Mouse (Mus musculus): ENCODE results near the gene Cd72. TPM values are rescaled to one million over a fixed set of nuclear protein-coding genes. Genes with fewer than 3 reads are reported as not detected.

Cd72 gene
- polyA plus RNA-seq, 1 experiment from 2014 or later: 3.9 TPM

- H3K27ac ChIP-seq: peak overlapping the region; percentile 95
- no peaks in the 10 kb centered on the region for H3K27me3 ChIP-seq
- H3K4me2 ChIP-seq: peak overlapping the region; percentile 79
- peak overlapping the region; percentile 98 for H3K9ac ChIP-seq
- peaks cover 16% of the 10 kb centered on the region for H3K4me1 ChIP-seq
- H3K4me3 ChIP-seq: peak overlapping the region; percentile 88
- H3K9me3 ChIP-seq (replicated peaks): no peaks in the 10 kb centered on the region
- WGBS: under 1% methylated on average over 64 of the region's 88 CpGs
- ATAC-seq: peak; percentile 77
- peaks cover 33% of the 10 kb centered on the region for H3K36me3 ChIP-seq (ENCODE audit: poor library complexity, severe bottlenecking)
Observed at GRCm38 (mm10) chr4:43442456-43443361, 11.7 kb downstream of the Cd72 start.

- Histone ChIP-seq H3K4me3 (peak overlapping the region; percentile 88), H3K9ac (peak overlapping the region; percentile 98)
Observed at GRCm38 (mm10) chr4:43442044-43442443, 12.4 kb downstream of the Cd72 start.

GRCm38 (mm10) chr4:43441639-43442038 is 12.8 kb downstream of the Cd72 start, which contains the start of gene Tesk1:
TSS of gene Tesk1 (plus strand) at chr4:43441939.
- WGBS: 26% methylated on average over 4 of the region's 4 CpGs
- no peaks in the 10 kb centered on the region for H3K9me3 ChIP-seq (replicated peaks)
- H3K9ac ChIP-seq: peak within 1 kb of the TSS; percentile 98
- H3K36me3 ChIP-seq (ENCODE audit: poor library complexity, severe bottlenecking): peaks cover 23% of the 10 kb centered on the region
- H3K27ac ChIP-seq: peak within 1 kb of the TSS; percentile 95
- H3K4me2 ChIP-seq: peak within 1 kb of the TSS; percentile 79
- ATAC-seq: peak; percentile 6
- no peaks in the 10 kb centered on the region for H3K27me3 ChIP-seq
- peaks cover 16% of the 10 kb centered on the region for H3K4me1 ChIP-seq
- H3K4me3 ChIP-seq: peak within 1 kb of the TSS; percentile 88

More at GRCm38 (mm10) chr4:43442044-43442443, 12.4 kb downstream of the Cd72 start:
- H3K9me3 ChIP-seq (replicated peaks): no peaks in the 10 kb centered on the region
- peaks cover 27% of the 10 kb centered on the region for H3K36me3 ChIP-seq (ENCODE audit: poor library complexity, severe bottlenecking)
- peak; percentile 95 for ATAC-seq
- peak overlapping the region; percentile 95 for H3K27ac ChIP-seq
- no peaks in the 10 kb centered on the region for H3K27me3 ChIP-seq
- peaks cover 16% of the 10 kb centered on the region for H3K4me1 ChIP-seq
- H3K4me2 ChIP-seq: peak overlapping the region; percentile 79
- under 1% methylated on average over 33 of the region's 33 CpGs for WGBS

GRCm38 (mm10) chr4:43432832-43433231 is 21.6 kb downstream of the Cd72 start:
- no peak overlapping the region for H3K27ac ChIP-seq
- H3K4me2 ChIP-seq: no peak overlapping the region

GRCm38 (mm10) chr4:43431690-43432089 is 22.7 kb downstream of the Cd72 start:
- H3K27me3 ChIP-seq: peaks cover 30% of the 10 kb centered on the region
- peak; percentile 63 for ATAC-seq
- WGBS: 0% methylated on average over 4 of the region's 4 CpGs

More at GRCm38 (mm10) chr4:43432832-43433231, 21.6 kb downstream of the Cd72 start:
- no peak overlapping the region for H3K4me3 ChIP-seq
- H3K27me3 ChIP-seq: peaks cover 19% of the 10 kb centered on the region
- WGBS: 84% methylated on average over 1 of the region's 1 CpGs
- no peaks in the 10 kb centered on the region for H3K36me3 ChIP-seq (ENCODE audit: poor library complexity, severe bottlenecking)
- no peaks in the 10 kb centered on the region for H3K9me3 ChIP-seq (replicated peaks)
- H3K9ac ChIP-seq: no peak overlapping the region
- ATAC-seq: no peak
- H3K4me1 ChIP-seq: peaks cover 12% of the 10 kb centered on the region

GRCm38 (mm10) chr4:43428946-43429345 is 25.5 kb downstream of the Cd72 start, which contains the start of gene Fam166b:
TSS of gene Fam166b (minus strand) at chr4:43429134.
- H3K36me3 ChIP-seq (ENCODE audit: poor library complexity, severe bottlenecking): peaks cover 34% of the 10 kb centered on the region
- WGBS: 7% methylated on average over 10 of the region's 10 CpGs
- no peak within 1 kb of the TSS for H3K4me3 ChIP-seq
- H3K9me3 ChIP-seq (replicated peaks): no peaks in the 10 kb centered on the region
- H3K27ac ChIP-seq: no peak within 1 kb of the TSS
- peak within 1 kb of the TSS; percentile 43; the same call in 1 of the 2 replicates for H3K9ac ChIP-seq
- H3K4me2 ChIP-seq: peak within 1 kb of the TSS; percentile 25
- ATAC-seq: no peak
- peaks cover 25% of the 10 kb centered on the region for H3K4me1 ChIP-seq
- peaks cover 58% of the 10 kb centered on the region for H3K27me3 ChIP-seq

More at GRCm38 (mm10) chr4:43431690-43432089, 22.7 kb downstream of the Cd72 start:
- peaks cover 6% of the 10 kb centered on the region for H3K36me3 ChIP-seq (ENCODE audit: poor library complexity, severe bottlenecking)
- H3K4me3 ChIP-seq: no peak overlapping the region
- H3K9ac ChIP-seq: no peak overlapping the region
- no peaks in the 10 kb centered on the region for H3K9me3 ChIP-seq (replicated peaks)
- H3K4me2 ChIP-seq: no peak overlapping the region
- peaks cover 17% of the 10 kb centered on the region for H3K4me1 ChIP-seq
- peak overlapping the region; percentile 78 for H3K27ac ChIP-seq

- Histone ChIP-seq H3K4me3 (no peak overlapping the region), H3K27me3 (peaks cover 63% of the 10 kb centered on the region), H3K9me3 (replicated peaks) (no peaks in the 10 kb centered on the region), H3K4me1 (peaks cover 25% of the 10 kb centered on the region), H3K36me3 (ENCODE audit: poor library complexity, severe bottlenecking) (peaks cover 40% of the 10 kb centered on the region), H3K9ac (peak overlapping the region; percentile 43; the same call in 1 of the 2 replicates), H3K4me2 (no peak overlapping the region), H3K27ac (no peak overlapping the region)
- no peak for ATAC-seq
- WGBS: 23% methylated on average over 16 of the region's 16 CpGs
Observed at GRCm38 (mm10) chr4:43428180-43428861, 26.1 kb downstream of the Cd72 start.

- 15% methylated on average over 23 of the region's 23 CpGs for WGBS
- Histone ChIP-seq H3K27ac (no peak overlapping the region), H3K4me3 (no peak overlapping the region), H3K9me3 (replicated peaks) (no peaks in the 10 kb centered on the region), H3K36me3 (ENCODE audit: poor library complexity, severe bottlenecking) (peaks cover 47% of the 10 kb centered on the region), H3K4me2 (peak overlapping the region; percentile 33), H3K4me1 (peaks cover 25% of the 10 kb centered on the region), H3K9ac (peak overlapping the region; percentile 16; the same call in 1 of the 2 replicates), H3K27me3 (peaks cover 63% of the 10 kb centered on the region)
- no peak for ATAC-seq
Observed at GRCm38 (mm10) chr4:43427501-43428179, 26.8 kb downstream of the Cd72 start.

GRCm38 (mm10) chr4:43426487-43426886 is 27.9 kb downstream of the Cd72 start:
- peaks cover 58% of the 10 kb centered on the region for H3K36me3 ChIP-seq (ENCODE audit: poor library complexity, severe bottlenecking)
- WGBS: 49% methylated on average over 10 of the region's 10 CpGs

GRCm38 (mm10) chr4:43425648-43426380 is 28.6 kb downstream of the Cd72 start:
- Histone ChIP-seq H3K27me3 (peaks cover 63% of the 10 kb centered on the region), H3K9me3 (replicated peaks) (no peaks in the 10 kb centered on the region), H3K9ac (peak overlapping the region; percentile 12; the same call in 1 of the 2 replicates), H3K4me1 (peaks cover 25% of the 10 kb centered on the region), H3K36me3 (ENCODE audit: poor library complexity, severe bottlenecking) (peaks cover 62% of the 10 kb centered on the region), H3K4me2 (peak overlapping the region; percentile 3; the same call in 1 of the 2 replicates), H3K27ac (no peak overlapping the region), H3K4me3 (peak overlapping the region; percentile 6; the same call in 1 of the 2 replicates)
- ATAC-seq: no peak
- WGBS: 18% methylated on average over 31 of the region's 31 CpGs

More at GRCm38 (mm10) chr4:43426487-43426886, 27.9 kb downstream of the Cd72 start:
- H3K27me3 ChIP-seq: peaks cover 63% of the 10 kb centered on the region
- H3K4me1 ChIP-seq: peaks cover 25% of the 10 kb centered on the region
- H3K9me3 ChIP-seq (replicated peaks): no peaks in the 10 kb centered on the region
- no peak overlapping the region for H3K4me3 ChIP-seq
- H3K9ac ChIP-seq: no peak overlapping the region; the same call in 1 of the 2 replicates
- no peak overlapping the region for H3K4me2 ChIP-seq
- no peak for ATAC-seq
- no peak overlapping the region for H3K27ac ChIP-seq

GRCm38 (mm10) chr4:43425197-43425596 is 29.2 kb downstream of the Cd72 start:
- ATAC-seq: no peak
- Histone ChIP-seq H3K4me1 (peaks cover 25% of the 10 kb centered on the region), H3K36me3 (ENCODE audit: poor library complexity, severe bottlenecking) (peaks cover 62% of the 10 kb centered on the region), H3K9me3 (replicated peaks) (no peaks in the 10 kb centered on the region), H3K9ac (peak overlapping the region; percentile 26; the same call in 1 of the 2 replicates), H3K27ac (no peak overlapping the region), H3K27me3 (peaks cover 59% of the 10 kb centered on the region), H3K4me3 (no peak overlapping the region), H3K4me2 (peak overlapping the region; percentile 3; the same call in 1 of the 2 replicates)
- WGBS: 22% methylated on average over 14 of the region's 14 CpGs

Measured in forebrain, embryonic 13.5 days (tissue).